Mouse (Mus musculus): Measurements from ENCODE around the gene Fastkd5. TPM values are rescaled to one million over a fixed set of nuclear protein-coding genes. Genes with fewer than 3 reads are reported as not detected.

The Fastkd5 gene
- total and polyA plus RNA-seq, 2 experiments from 2014 or later, result 9.8 TPM

DNA sequence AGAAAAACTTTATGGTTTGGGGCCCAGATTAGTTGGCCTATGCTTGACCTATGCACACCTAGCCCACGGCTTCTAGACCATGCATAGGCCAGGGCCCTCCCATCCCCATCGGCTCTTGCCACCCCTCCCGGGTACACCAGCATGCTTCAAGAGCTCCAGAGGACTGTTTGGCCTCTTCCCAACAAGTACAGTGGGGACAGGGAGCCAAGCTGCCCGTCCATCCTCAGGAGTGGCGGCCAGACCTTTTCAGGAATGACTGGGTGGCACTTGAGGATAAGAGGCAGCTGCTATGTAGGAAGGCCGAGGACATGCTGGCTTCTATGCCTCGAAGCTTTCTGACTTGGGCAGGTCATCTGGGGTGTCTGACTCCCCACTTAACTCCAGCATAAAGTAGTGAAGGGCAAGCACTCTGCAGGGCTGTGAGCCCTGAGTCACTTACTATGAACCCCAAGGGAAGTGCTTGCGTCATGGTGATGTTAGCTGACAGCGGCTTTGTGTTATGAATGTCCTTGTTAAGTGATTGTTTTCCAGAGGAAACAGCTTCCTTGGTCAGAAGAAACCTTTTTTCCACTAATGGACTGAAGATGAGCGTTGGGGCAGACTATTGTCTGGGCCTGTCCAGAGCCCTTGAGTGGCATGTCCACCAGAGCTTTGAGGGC is 45.8 kb downstream of the Fastkd5 start:
- ATAC-seq (ENCODE audit: insufficient read depth, low read depth) (peak; percentile 17; the same call in 1 of the 2 replicates), DNase-seq (ENCODE audit: low spot score) (no peak)

GRCm38 (mm10) chr2:130582552-130582951 is 47.3 kb downstream of the Fastkd5 start, which contains the start of gene Avp:
Gene Avp, minus strand, starts transcription at chr2:130582554.
- no peak within 1 kb of the TSS for H3K4me2 ChIP-seq (ENCODE audit: low read depth, low read length)
- no peak for ATAC-seq (ENCODE audit: insufficient read depth, low read depth)
- no peak within 1 kb of the TSS for H3K4me3 ChIP-seq (ENCODE audit: low read depth, low read length)

More for the DNA sequence above, 45.8 kb downstream of the Fastkd5 start:
- Histone ChIP-seq H3K27ac (ENCODE audit: low read depth) (no peak overlapping the region), H3K36me3 (replicated peaks; ENCODE audit: control insufficient read depth, insufficient read depth, low read length) (no peaks in the 10 kb centered on the region), H3K9me3 (replicated peaks; ENCODE audit: control insufficient read depth, low read length) (no peaks in the 10 kb centered on the region), H3K4me3 (ENCODE audit: low read depth, low read length) (no peak overlapping the region), H3K27me3 (ENCODE audit: control insufficient read depth, insufficient read depth, low read length) (peaks cover 35% of the 10 kb centered on the region), H3K4me1 (ENCODE audit: control insufficient read depth, insufficient read depth) (peaks cover 9% of the 10 kb centered on the region; the same call in 1 of the 2 replicates), H3K4me2 (ENCODE audit: low read depth, low read length) (no peak overlapping the region), H3K9ac (replicated peaks; ENCODE audit: low read depth, low read length) (no peak overlapping the region)
- TF ChIP-seq EP300 (IDR thresholded peaks at IDR 0.05; ENCODE audit: low read depth) (no peak), CTCF (IDR thresholded peaks at IDR 0.05; ENCODE audit: low read depth) (no peak)
- WGBS, result 45% methylated on average over 10 of the region's 10 CpGs

DNA sequence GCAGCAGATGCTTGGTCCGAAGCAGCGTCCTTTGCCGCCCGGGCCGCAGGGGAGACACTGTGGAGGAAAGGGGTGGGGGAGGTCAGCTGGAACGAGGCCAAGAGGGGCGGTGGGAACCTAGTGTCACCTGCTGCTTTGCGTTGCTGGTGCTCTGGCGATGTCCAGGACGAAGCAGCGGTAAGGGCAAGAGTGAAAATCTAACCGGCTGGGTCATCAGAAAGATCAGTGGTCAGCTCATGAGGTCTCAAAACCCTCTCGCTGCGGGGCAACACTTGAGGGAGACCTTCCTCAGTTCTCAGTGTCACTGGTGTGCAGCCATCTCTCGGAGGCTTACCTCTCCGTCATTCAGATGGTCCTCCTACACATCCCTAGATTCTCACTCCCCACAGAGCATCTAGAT is 48.6 kb downstream of the Fastkd5 start:
- no peak overlapping the region for H3K27ac ChIP-seq (ENCODE audit: low read depth)
- H3K27me3 ChIP-seq (ENCODE audit: control insufficient read depth, insufficient read depth, low read length), result peaks cover 63% of the 10 kb centered on the region
- no peak for TF ChIP-seq EP300 (IDR thresholded peaks at IDR 0.05; ENCODE audit: low read depth)
- no peak for TF ChIP-seq CTCF (IDR thresholded peaks at IDR 0.05; ENCODE audit: low read depth)
- peak overlapping the region; percentile 56 for H3K4me2 ChIP-seq (ENCODE audit: low read depth, low read length)
- H3K9ac ChIP-seq (replicated peaks; ENCODE audit: low read depth, low read length), result no peak overlapping the region
- ATAC-seq (ENCODE audit: insufficient read depth, low read depth), result no peak
- DNase-seq (ENCODE audit: low spot score), result no peak
- peaks cover 9% of the 10 kb centered on the region; the same call in 1 of the 2 replicates for H3K4me1 ChIP-seq (ENCODE audit: control insufficient read depth, insufficient read depth)
- WGBS, result 7% methylated on average over 16 of the region's 16 CpGs
- H3K9me3 ChIP-seq (replicated peaks; ENCODE audit: control insufficient read depth, low read length), result no peaks in the 10 kb centered on the region
- H3K36me3 ChIP-seq (replicated peaks; ENCODE audit: control insufficient read depth, insufficient read depth, low read length), result no peaks in the 10 kb centered on the region
- peak overlapping the region; percentile 42 for H3K4me3 ChIP-seq (ENCODE audit: low read depth, low read length)

More at GRCm38 (mm10) chr2:130582552-130582951, 47.3 kb downstream of the Fastkd5 start, which contains the start of gene Avp:
- DNase-seq (ENCODE audit: low spot score), result no peak
- Histone ChIP-seq H3K27ac (ENCODE audit: low read depth) (no peak within 1 kb of the TSS), H3K36me3 (replicated peaks; ENCODE audit: control insufficient read depth, insufficient read depth, low read length) (no peaks in the 10 kb centered on the region), H3K27me3 (ENCODE audit: control insufficient read depth, insufficient read depth, low read length) (peaks cover 49% of the 10 kb centered on the region), H3K9ac (replicated peaks; ENCODE audit: low read depth, low read length) (no peak within 1 kb of the TSS), H3K4me1 (ENCODE audit: control insufficient read depth, insufficient read depth) (peaks cover 9% of the 10 kb centered on the region; the same call in 1 of the 2 replicates), H3K9me3 (replicated peaks; ENCODE audit: control insufficient read depth, low read length) (no peaks in the 10 kb centered on the region)
- no peak for TF ChIP-seq EP300 (IDR thresholded peaks at IDR 0.05; ENCODE audit: low read depth)
- TF ChIP-seq CTCF (IDR thresholded peaks at IDR 0.05; ENCODE audit: low read depth), result no peak
- 37% methylated on average over 10 of the region's 10 CpGs for WGBS

- Histone ChIP-seq H3K27ac (ENCODE audit: low read depth) (no peak overlapping the region), H3K4me1 (ENCODE audit: control insufficient read depth, insufficient read depth) (peaks cover 9% of the 10 kb centered on the region; the same call in 1 of the 2 replicates), H3K27me3 (ENCODE audit: control insufficient read depth, insufficient read depth, low read length) (peaks cover 76% of the 10 kb centered on the region), H3K9me3 (replicated peaks; ENCODE audit: control insufficient read depth, low read length) (no peaks in the 10 kb centered on the region), H3K4me3 (ENCODE audit: low read depth, low read length) (no peak overlapping the region; the same call in 1 of the 2 replicates), H3K4me2 (ENCODE audit: low read depth, low read length) (no peak overlapping the region), H3K9ac (replicated peaks; ENCODE audit: low read depth, low read length) (no peak overlapping the region), H3K36me3 (replicated peaks; ENCODE audit: control insufficient read depth, insufficient read depth, low read length) (no peaks in the 10 kb centered on the region)
- 14% methylated on average over 8 of the region's 8 CpGs for WGBS
- no peak for DNase-seq (ENCODE audit: low spot score)
- no peak for ATAC-seq (ENCODE audit: insufficient read depth, low read depth)
- no peak for TF ChIP-seq EP300 (IDR thresholded peaks at IDR 0.05; ENCODE audit: low read depth)
- TF ChIP-seq CTCF (IDR thresholded peaks at IDR 0.05; ENCODE audit: low read depth), result no peak
Observed at GRCm38 (mm10) chr2:130579791-130580190, 50.0 kb downstream of the Fastkd5 start.

GRCm38 (mm10) chr2:130578148-130578547 is 51.7 kb downstream of the Fastkd5 start:
- WGBS, result 11% methylated on average over 11 of the region's 11 CpGs
- H3K36me3 ChIP-seq (replicated peaks; ENCODE audit: control insufficient read depth, insufficient read depth, low read length), result no peaks in the 10 kb centered on the region
- ATAC-seq (ENCODE audit: insufficient read depth, low read depth), result no peak
- peaks cover 9% of the 10 kb centered on the region; the same call in 1 of the 2 replicates for H3K4me1 ChIP-seq (ENCODE audit: control insufficient read depth, insufficient read depth)
- H3K4me2 ChIP-seq (ENCODE audit: low read depth, low read length), result no peak overlapping the region
- TF ChIP-seq CTCF (IDR thresholded peaks at IDR 0.05; ENCODE audit: low read depth) (peak; percentile 48), EP300 (IDR thresholded peaks at IDR 0.05; ENCODE audit: low read depth) (no peak)
- DNase-seq (ENCODE audit: low spot score), result no peak
- H3K27me3 ChIP-seq (ENCODE audit: control insufficient read depth, insufficient read depth, low read length), result peaks cover 76% of the 10 kb centered on the region
- H3K4me3 ChIP-seq (ENCODE audit: low read depth, low read length), result no peak overlapping the region
- H3K27ac ChIP-seq (ENCODE audit: low read depth), result no peak overlapping the region
- H3K9me3 ChIP-seq (replicated peaks; ENCODE audit: control insufficient read depth, low read length), result no peaks in the 10 kb centered on the region
- H3K9ac ChIP-seq (replicated peaks; ENCODE audit: low read depth, low read length), result no peak overlapping the region
